Mouse (Mus musculus) limb, embryonic 13.5 days (tissue): Measurements from ENCODE around the gene Prrc2a. TPM values are rescaled to one million over a fixed set of nuclear protein-coding genes. Genes with fewer than 3 reads are reported as not detected.
A peak's percentile ranks its signal among the peaks of the same experiment; 100 is the strongest.

Source experiments
- ATAC-seq: fragments of 200-750 bp; cut with Nextera tagmentation; 2 replicates; pipeline ENCODE4 v1.8.0; 2017; ENCODE audit warnings: low read depth, moderate number of reproducible peaks, moderate TSS enrichment; ENCODE audit not compliant: low FRiP score
- H3K27ac ChIP-seq: fragments of 300-500 bp; sonication (generic); 2 replicates; pipeline ENCODE4 v1.5.1; 2015; ENCODE audit warnings: inconsistent platforms, mild to moderate bottlenecking, moderate library complexity
- H3K27me3 ChIP-seq: fragments of 300-500 bp; sonication (generic); 2 replicates; pipeline ENCODE4 v1.6.1; 2015; ENCODE audit warnings: mild to moderate bottlenecking, inconsistent platforms
- H3K36me3 ChIP-seq: fragments of 300-500 bp; sonication (generic); 2 replicates; pipeline ENCODE4 v1.6.1; 2015; ENCODE audit warnings: inconsistent platforms, mild to moderate bottlenecking, moderate library complexity
- H3K4me1 ChIP-seq: fragments of 300-500 bp; sonication (generic); 2 replicates; pipeline ENCODE4 v1.6.1; 2015; ENCODE audit warnings: inconsistent platforms
- H3K4me2 ChIP-seq: fragments of 300-500 bp; sonication (generic); replicated peaks from 2 replicates; pipeline ENCODE4 v1.6.1; 2015; ENCODE audit warnings: inconsistent platforms, mild to moderate bottlenecking, moderate library complexity
- H3K4me3 ChIP-seq: fragments of 300-500 bp; sonication (generic); 2 replicates; pipeline ENCODE4 v1.5.1; 2015; ENCODE audit warnings: moderate library complexity, mild to moderate bottlenecking, inconsistent platforms
- H3K9ac ChIP-seq: fragments of 300-500 bp; sonication (generic); 2 replicates; pipeline ENCODE4 v1.6.1; 2015; ENCODE audit warnings: mild to moderate bottlenecking, inconsistent platforms
- H3K9me3 ChIP-seq: fragments of 300-500 bp; sonication (generic); 2 replicates; pipeline ENCODE4 v1.6.1; 2016; ENCODE audit warnings: inconsistent platforms
- WGBS: fragments of 180-500 bp; shearing (Covaris S2); methylation state at CpG from one replicate; pipeline ENCODE4 v1.1.7; 2015; 5-methylcytosine and 5-hydroxymethylcytosine counted together
- microRNA-seq: library from miRNA; unstranded; fragments of <30 nt; microRNA quantifications from one replicate; pipeline ENCODE4, GENCODE M21; 2016
- polyA plus RNA-seq: library from polyadenylated mRNA; unstranded; fragments of >200 nt; fragmentation: Nextera tagmentation; extraction: Ambion mirVana; gene quantifications from 2 replicates; pipeline ENCODE4 v1.2.1, GENCODE M21; 2015

Gene Prrc2a
- polyA plus RNA-seq, 1 experiment from 2014 or later = 227 TPM

GRCm38 (mm10) chr17:35104754-35105153, 59.9 kb downstream of the Prrc2a start:
- Histone ChIP-seq H3K4me1 (no peaks in the 10 kb centered on the region; the same call in 1 of the 2 replicates), H3K36me3 (peaks cover 46% of the 10 kb centered on the region), H3K4me3 (no peak overlapping the region), H3K4me2 (no peak overlapping the region), H3K27ac (no peak overlapping the region; the same call in 1 of the 2 replicates), H3K9ac (peak overlapping the region; percentile 31; the same call in 1 of the 2 replicates), H3K27me3 (no peaks in the 10 kb centered on the region), H3K9me3 (no peaks in the 10 kb centered on the region)
- 81% methylated on average over 6 of the region's 6 CpGs for WGBS
- no peak for ATAC-seq

- Histone ChIP-seq H3K27ac (no peak overlapping the region), H3K9me3 (no peaks in the 10 kb centered on the region), H3K4me1 (no peaks in the 10 kb centered on the region; the same call in 1 of the 2 replicates), H3K4me2 (no peak overlapping the region), H3K4me3 (no peak overlapping the region), H3K9ac (no peak overlapping the region), H3K27me3 (no peaks in the 10 kb centered on the region), H3K36me3 (peaks cover 53% of the 10 kb centered on the region)
- WGBS = 89% methylated on average over 7 of the region's 7 CpGs
- no peak for ATAC-seq
These were observed 60.6 kb downstream of the Prrc2a start for GRCm38 (mm10) chr17:35104079-35104478.

GRCm38 (mm10) chr17:35103221-35103690, 61.4 kb downstream of the Prrc2a start:
- Histone ChIP-seq H3K4me1 (no peaks in the 10 kb centered on the region; the same call in 1 of the 2 replicates), H3K4me3 (no peak overlapping the region), H3K27ac (no peak overlapping the region), H3K9ac (no peak overlapping the region), H3K4me2 (no peak overlapping the region), H3K27me3 (no peaks in the 10 kb centered on the region), H3K36me3 (peaks cover 61% of the 10 kb centered on the region), H3K9me3 (no peaks in the 10 kb centered on the region)
- no peak for ATAC-seq
- 74% methylated on average over 6 of the region's 6 CpGs for WGBS

GRCm38 (mm10) chr17:35102299-35102698, 62.4 kb downstream of the Prrc2a start:
- Histone ChIP-seq H3K27me3 (no peaks in the 10 kb centered on the region), H3K9ac (no peak overlapping the region)

GRCm38 (mm10) chr17:35101161-35101560, 63.5 kb downstream of the Prrc2a start:
- no peak overlapping the region for H3K4me2 ChIP-seq
- H3K27me3 ChIP-seq = no peaks in the 10 kb centered on the region
- H3K27ac ChIP-seq = no peak overlapping the region
- H3K4me1 ChIP-seq = no peaks in the 10 kb centered on the region; the same call in 1 of the 2 replicates
- WGBS = 90% methylated on average over 11 of the region's 11 CpGs
- no peak for ATAC-seq
- no peak overlapping the region; the same call in 1 of the 2 replicates for H3K9ac ChIP-seq
- H3K4me3 ChIP-seq = no peak overlapping the region
- peaks cover 82% of the 10 kb centered on the region for H3K36me3 ChIP-seq
- no peaks in the 10 kb centered on the region for H3K9me3 ChIP-seq

More at GRCm38 (mm10) chr17:35102299-35102698, 62.4 kb downstream of the Prrc2a start:
- no peak overlapping the region for H3K4me2 ChIP-seq
- no peak overlapping the region for H3K4me3 ChIP-seq
- H3K27ac ChIP-seq = no peak overlapping the region
- H3K4me1 ChIP-seq = no peaks in the 10 kb centered on the region; the same call in 1 of the 2 replicates
- WGBS = 70% methylated on average over 8 of the region's 8 CpGs
- no peaks in the 10 kb centered on the region for H3K9me3 ChIP-seq
- H3K36me3 ChIP-seq = peaks cover 71% of the 10 kb centered on the region
- ATAC-seq = peak; percentile 55; the same call in 1 of the 2 replicates

- Histone ChIP-seq H3K4me3 (no peak overlapping the region), H3K9ac (no peak overlapping the region), H3K4me2 (no peak overlapping the region), H3K36me3 (peaks cover 91% of the 10 kb centered on the region), H3K9me3 (no peaks in the 10 kb centered on the region), H3K4me1 (no peaks in the 10 kb centered on the region), H3K27ac (no peak overlapping the region), H3K27me3 (no peaks in the 10 kb centered on the region)
- WGBS = 82% methylated on average over 10 of the region's 10 CpGs
- ATAC-seq = no peak
These were observed 64.4 kb downstream of the Prrc2a start for GRCm38 (mm10) chr17:35100196-35100765.

Small RNA genes within 50 kb of the gene (microRNA-seq; reads per million reads assigned to microRNA genes)
- not detected for gene Mir6973a
- not detected for gene Mir6974

Other genes starting within 250 kb of the Prrc2a start
- gene Neu1, start 233.6 kb downstream of the Prrc2a start, polyA plus RNA-seq = 20.0 and 21.0 TPM in 2 replicates
- gene Hspa1b, start 205.7 kb downstream of the Prrc2a start, polyA plus RNA-seq = 0.32 and 0.43 TPM in 2 replicates
- not detected in 2 replicates for gene Gm20481, start 195.0 kb downstream of the Prrc2a start, polyA plus RNA-seq
- gene Hspa1a, start 192.7 kb downstream of the Prrc2a start, polyA plus RNA-seq = 3.7 and 4.4 TPM in 2 replicates
- gene Hspa1l, start 192.2 kb downstream of the Prrc2a start, polyA plus RNA-seq = 0.49 and 0.81 TPM in 2 replicates
- 196 and 200 TPM in 2 replicates for gene Lsm2, start 183.0 kb downstream of the Prrc2a start, polyA plus RNA-seq
- gene Vars, start 163.9 kb downstream of the Prrc2a start, polyA plus RNA-seq = 102 and 110 TPM in 2 replicates
- gene Vwa7, start 148.3 kb downstream of the Prrc2a start, polyA plus RNA-seq = 0.17 TPM in 2 replicates
- gene Sapcd1, start 136.9 kb downstream of the Prrc2a start, polyA plus RNA-seq = 7.2 and 8.2 TPM in 2 replicates
- 2.6 and 4.6 TPM in 2 replicates for gene Msh5, start 118.2 kb downstream of the Prrc2a start, polyA plus RNA-seq
- 247 and 266 TPM in 2 replicates for gene Clic1, start 114.9 kb downstream of the Prrc2a start, polyA plus RNA-seq
- gene Ddah2, start 105.9 kb downstream of the Prrc2a start, polyA plus RNA-seq = 423 and 428 TPM in 2 replicates
- gene Ly6g6c, start 99.5 kb downstream of the Prrc2a start, polyA plus RNA-seq = 0.15 TPM in 1 of 2 replicates, not detected in the other
- gene Mpig6b, start 98.7 kb downstream of the Prrc2a start, polyA plus RNA-seq = 0.29 and 0.71 TPM in 2 replicates
- gene Ly6g6e, start 88.0 kb downstream of the Prrc2a start, polyA plus RNA-seq = 2.0 and 3.4 TPM in 2 replicates
- 0.57 and 0.65 TPM in 2 replicates for gene Ly6g6d, start 86.8 kb downstream of the Prrc2a start, polyA plus RNA-seq
- 0.17 and 0.28 TPM in 2 replicates for gene Ly6g6f, start 79.3 kb downstream of the Prrc2a start, polyA plus RNA-seq
- 93.1 and 94.9 TPM in 2 replicates for gene Abhd16a, start 75.6 kb downstream of the Prrc2a start, polyA plus RNA-seq
- gene Ly6g5c, start 56.6 kb downstream of the Prrc2a start, polyA plus RNA-seq = not detected in 2 replicates
- gene Ly6g5b, start 49.5 kb downstream of the Prrc2a start, polyA plus RNA-seq = 0.91 and 1.1 TPM in 2 replicates
- gene Gpank1, start 43.4 kb downstream of the Prrc2a start, polyA plus RNA-seq = 21.3 and 21.9 TPM in 2 replicates
- gene Csnk2b, start 42.8 kb downstream of the Prrc2a start, polyA plus RNA-seq = 279 and 284 TPM in 2 replicates
- gene D17H6S53E, start 38.5 kb downstream of the Prrc2a start, polyA plus RNA-seq = 11.7 and 13.4 TPM in 2 replicates
- 3.2 TPM in 1 of 2 replicates, not detected in the other for gene Apom, start 32.8 kb downstream of the Prrc2a start, polyA plus RNA-seq
- gene Bag6, start 29.7 kb downstream of the Prrc2a start, polyA plus RNA-seq = 66.7 and 67.2 TPM in 2 replicates
- gene Aif1, start 11.2 kb upstream of the Prrc2a start, polyA plus RNA-seq = 9.0 and 10.2 TPM in 2 replicates
- 10.1 and 12.1 TPM in 2 replicates for gene Lst1, start 23.5 kb upstream of the Prrc2a start, polyA plus RNA-seq
- 0.99 and 1.3 TPM in 2 replicates for gene Ltb, start 29.5 kb upstream of the Prrc2a start, polyA plus RNA-seq
- 0.27 and 0.36 TPM in 2 replicates for gene Tnf, start 37.1 kb upstream of the Prrc2a start, polyA plus RNA-seq
- gene Lta, start 40.5 kb upstream of the Prrc2a start, polyA plus RNA-seq = not detected in 2 replicates
- 0.40 and 0.60 TPM in 2 replicates for gene Gm16181, start 55.9 kb upstream of the Prrc2a start, polyA plus RNA-seq
- gene Atp6v1g2, start 68.8 kb upstream of the Prrc2a start, polyA plus RNA-seq = 4.2 and 5.3 TPM in 2 replicates
- 11.3 and 12.2 TPM in 2 replicates for gene Nfkbil1, start 70.9 kb upstream of the Prrc2a start, polyA plus RNA-seq
- 552 and 562 TPM in 2 replicates for gene Ddx39b, start 76.8 kb upstream of the Prrc2a start, polyA plus RNA-seq
- gene H2-D1, start 97.8 kb upstream of the Prrc2a start, polyA plus RNA-seq = 29.1 and 30.8 TPM in 2 replicates
- 0.09 and 0.31 TPM in 2 replicates for gene H2-Q1, start 155.5 kb upstream of the Prrc2a start, polyA plus RNA-seq
- 0.69 and 0.89 TPM in 2 replicates for gene H2-Q2, start 177.3 kb upstream of the Prrc2a start, polyA plus RNA-seq
- gene H2-Q4, start 214.7 kb upstream of the Prrc2a start, polyA plus RNA-seq = 4.6 and 5.1 TPM in 2 replicates